Mouse (Mus musculus) central nervous system, embryonic 18 days (tissue): ENCODE data around the gene Prl3d3. TPM values are rescaled to one million over a fixed set of nuclear protein-coding genes. Genes with fewer than 3 reads are reported as not detected.

ENCODE experiments used
- polyA plus RNA-seq: library from polyadenylated mRNA; depleted of rRNA; stranded (reverse); fragments of >200 nt; gene quantifications from 2 replicates; pipeline ENCODE4 v1.2.3, GENCODE M21; 2012; rRNA removed

The Prl3d3 gene
- polyA plus RNA-seq: not detected in 2 replicates

DNA sequence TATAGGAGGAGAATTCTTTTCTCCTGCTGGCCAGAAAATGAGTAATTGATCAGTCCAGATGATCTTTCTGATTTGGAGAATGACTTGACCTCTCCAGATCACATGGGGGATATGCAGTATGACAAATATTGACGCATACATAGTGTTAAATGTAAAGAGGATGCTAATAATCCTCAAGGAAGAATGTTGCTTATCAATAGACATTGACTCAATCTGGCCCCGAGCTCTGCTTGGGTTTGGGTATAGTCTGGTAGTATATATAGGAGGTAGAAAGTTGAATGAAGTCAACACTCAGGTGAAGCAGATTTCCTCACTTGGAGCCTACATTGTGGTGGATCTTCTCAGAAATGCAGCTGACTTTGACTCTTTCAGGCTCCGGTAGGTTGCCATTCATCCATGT lies at the start of gene Prl3d3:
TSS of gene Prl3d3 (plus strand) at position 301 of the 400 bp plus-strand sequence.

DNA sequence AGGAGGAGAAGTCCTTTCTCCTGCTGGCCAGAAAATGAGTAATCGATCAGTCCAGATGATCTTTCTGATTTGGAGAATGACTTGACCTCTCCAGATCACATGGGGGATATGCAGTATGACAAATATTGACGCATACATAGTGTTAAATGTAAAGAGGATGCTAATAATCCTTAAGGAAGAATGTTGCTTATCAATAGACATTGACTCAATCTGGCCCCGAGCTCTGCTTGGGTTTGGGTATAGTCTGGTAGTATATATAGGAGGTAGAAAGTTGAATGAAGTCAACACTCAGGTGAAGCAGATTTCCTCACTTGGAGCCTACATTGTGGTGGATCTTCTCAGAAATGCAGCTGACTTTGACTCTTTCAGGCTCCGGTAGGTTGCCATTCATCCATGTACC lies 35.2 kb upstream of the Prl3d3 start, which contains the start of gene Prl3d2:
TSS of gene Prl3d2 (plus strand) at position 301 of the 400 bp plus-strand sequence.

DNA sequence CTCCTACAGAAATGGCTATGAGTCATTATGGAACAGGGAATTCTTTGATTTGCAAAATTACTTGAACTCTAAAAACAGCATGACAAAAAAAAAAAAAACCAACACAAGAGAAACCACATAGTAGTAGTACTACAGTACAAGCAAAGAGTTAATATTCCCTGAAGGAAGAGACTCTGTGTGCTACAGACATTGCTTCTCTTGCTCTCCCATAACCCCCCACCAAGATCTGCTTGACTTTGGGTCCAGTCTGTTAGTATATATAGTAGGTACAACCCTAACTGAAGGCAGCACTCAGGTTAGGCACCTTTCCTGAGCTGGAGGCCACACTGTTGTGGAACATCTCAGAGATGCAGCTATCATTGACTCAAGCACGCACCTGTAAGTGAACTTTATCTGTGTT lies 39.8 kb downstream of the Prl3d3 start, which contains the start of gene Prl3c1:
TSS of gene Prl3c1 (plus strand) at position 301 of the 400 bp plus-strand sequence.

Other genes starting within 250 kb of the Prl3d3 start
- not detected in 2 replicates for gene Prl, start 99.2 kb upstream of the Prl3d3 start, polyA plus RNA-seq
- gene Prl3d1, start 62.6 kb upstream of the Prl3d3 start, polyA plus RNA-seq: not detected in 2 replicates
- not detected in 2 replicates for gene Prl3d2, start 35.1 kb upstream of the Prl3d3 start, polyA plus RNA-seq
- gene Prl3c1, start 39.9 kb downstream of the Prl3d3 start, polyA plus RNA-seq: not detected in 2 replicates
- gene Prl3b1, start 85.1 kb downstream of the Prl3d3 start, polyA plus RNA-seq: not detected in 2 replicates
- not detected in 2 replicates for gene Prl3a1, start 102.6 kb downstream of the Prl3d3 start, polyA plus RNA-seq
- not detected in 2 replicates for gene Prl6a1, start 155.8 kb downstream of the Prl3d3 start, polyA plus RNA-seq
- gene Prl8a2, start 188.9 kb downstream of the Prl3d3 start, polyA plus RNA-seq: not detected in 2 replicates
- not detected in 2 replicates for gene Prl2b1, start 234.1 kb downstream of the Prl3d3 start, polyA plus RNA-seq